Mouse (Mus musculus) bone marrow, adult 2 months (tissue): ENCODE measurements around the gene Taf3.

Experiments used
- CTCF ChIP-seq: fragments of 200-500 bp; IDR thresholded peaks from 2 replicates; pipeline ENCODE4 v1.5.1; 2011; ENCODE audit warnings: low read length, control low read depth; ENCODE audit not compliant: control insufficient read depth, insufficient read depth
- POLR2A ChIP-seq: fragments of 200-500 bp; IDR thresholded peaks from 2 replicates; pipeline ENCODE4 v1.6.1; 2011; ENCODE audit warnings: low read depth, mild to moderate bottlenecking, control low read depth, low read length, borderline replicate concordance; ENCODE audit not compliant: control insufficient read depth

GRCm38 (mm10) chr2:10047758-10048436, 499 bp downstream of the Taf3 start:
- TF ChIP-seq CTCF, result no peak
- TF ChIP-seq POLR2A, result no peak
